Mouse (Mus musculus): ENCODE results near the gene Celsr3. TPM values are rescaled to one million over a fixed set of nuclear protein-coding genes. Genes with fewer than 3 reads are reported as not detected.

Celsr3 gene
- polyA plus RNA-seq, 1 experiment from 2014 or later = 10.7 TPM

- WGBS = under 1% methylated on average over 28 of the region's 28 CpGs
- Histone ChIP-seq H3K4me1 (ENCODE audit: control insufficient read depth, insufficient read depth, low read length) (peaks cover 9% of the 10 kb centered on the region), H3K4me3 (ENCODE audit: low read depth, low read length) (peak overlapping the region; percentile 72), H3K27ac (ENCODE audit: low read depth, low read length) (peak overlapping the region; percentile 76), H3K27me3 (replicated peaks; ENCODE audit: control insufficient read depth, insufficient read depth, low read length) (no peaks in the 10 kb centered on the region), H3K36me3 (ENCODE audit: control insufficient read depth, insufficient read depth, low read length) (peaks cover 29% of the 10 kb centered on the region), H3K9ac (ENCODE audit: low read length) (peak overlapping the region; percentile 74), H3K9me3 (replicated peaks; ENCODE audit: control insufficient read depth, low read length) (no peaks in the 10 kb centered on the region), H3K4me2 (ENCODE audit: low read length) (peak overlapping the region; percentile 89)
- peak; percentile 90 for ATAC-seq
- peak; percentile 93 for DNase-seq (ENCODE audit: low spot score)
Measured at GRCm38 (mm10) chr9:108854241-108854696, 28.1 kb downstream of the Celsr3 start.

- Histone ChIP-seq H3K4me3 (ENCODE audit: low read depth, low read length) (no peak overlapping the region), H3K4me1 (ENCODE audit: control insufficient read depth, insufficient read depth, low read length) (peaks cover 9% of the 10 kb centered on the region), H3K9ac (ENCODE audit: low read length) (no peak overlapping the region; the same call in 1 of the 2 replicates), H3K27me3 (replicated peaks; ENCODE audit: control insufficient read depth, insufficient read depth, low read length) (no peaks in the 10 kb centered on the region), H3K27ac (ENCODE audit: low read depth, low read length) (no peak overlapping the region), H3K9me3 (replicated peaks; ENCODE audit: control insufficient read depth, low read length) (no peaks in the 10 kb centered on the region), H3K36me3 (ENCODE audit: control insufficient read depth, insufficient read depth, low read length) (peaks cover 24% of the 10 kb centered on the region; the same call in 1 of the 2 replicates), H3K4me2 (ENCODE audit: low read length) (peak overlapping the region; percentile 89; the same call in 1 of the 2 replicates)
- 61% methylated on average over 5 of the region's 5 CpGs for WGBS
- DNase-seq (ENCODE audit: low spot score) (no peak), ATAC-seq (no peak)
Measured at GRCm38 (mm10) chr9:108855335-108855734, 29.2 kb downstream of the Celsr3 start.

GRCm38 (mm10) chr9:108858792-108859527 lies 32.8 kb downstream of the Celsr3 start:
- Histone ChIP-seq H3K4me3 (ENCODE audit: low read depth, low read length) (no peak overlapping the region), H3K27ac (ENCODE audit: low read depth, low read length) (no peak overlapping the region), H3K36me3 (ENCODE audit: control insufficient read depth, insufficient read depth, low read length) (peaks cover 28% of the 10 kb centered on the region), H3K4me2 (ENCODE audit: low read length) (no peak overlapping the region), H3K9me3 (replicated peaks; ENCODE audit: control insufficient read depth, low read length) (no peaks in the 10 kb centered on the region), H3K27me3 (replicated peaks; ENCODE audit: control insufficient read depth, insufficient read depth, low read length) (no peaks in the 10 kb centered on the region), H3K4me1 (ENCODE audit: control insufficient read depth, insufficient read depth, low read length) (peaks cover 6% of the 10 kb centered on the region), H3K9ac (ENCODE audit: low read length) (no peak overlapping the region)
- 77% methylated on average over 8 of the region's 8 CpGs for WGBS
- ATAC-seq = no peak
- no peak for DNase-seq (ENCODE audit: low spot score)

Small RNA genes within 50 kb of the gene (microRNA-seq; reads per million reads assigned to microRNA genes)
- not detected for gene Gm23156

Other genes starting within 250 kb of the Celsr3 start
- gene Wdr6, start 247.6 kb upstream of the Celsr3 start, polyA plus RNA-seq (2014; fragmentation: Nextera tagmentation; extraction: Ambion mirVana) = 162 and 187 TPM in 2 replicates
- gene P4htm, start 228.7 kb upstream of the Celsr3 start, polyA plus RNA-seq (2014; fragmentation: Nextera tagmentation; extraction: Ambion mirVana) = 14.5 and 18.1 TPM in 2 replicates
- 37.5 and 42.4 TPM in 2 replicates for gene Arih2, start 176.9 kb upstream of the Celsr3 start, polyA plus RNA-seq (2014; fragmentation: Nextera tagmentation; extraction: Ambion mirVana)
- gene Slc25a20, start 164.2 kb upstream of the Celsr3 start, polyA plus RNA-seq (2014; fragmentation: Nextera tagmentation; extraction: Ambion mirVana) = 23.5 and 24.8 TPM in 2 replicates
- 32.4 and 39.1 TPM in 2 replicates for gene Prkar2a, start 137.0 kb upstream of the Celsr3 start, polyA plus RNA-seq (2014; fragmentation: Nextera tagmentation; extraction: Ambion mirVana)
- gene Ip6k2, start 42.5 kb upstream of the Celsr3 start, polyA plus RNA-seq (2014; fragmentation: Nextera tagmentation; extraction: Ambion mirVana) = 217 and 221 TPM in 2 replicates
- gene Nckipsd, start 18.0 kb upstream of the Celsr3 start, polyA plus RNA-seq (2014; fragmentation: Nextera tagmentation; extraction: Ambion mirVana) = 13.6 and 19.2 TPM in 2 replicates
- 10.6 and 14.7 TPM in 2 replicates for gene Slc26a6, start 27.0 kb downstream of the Celsr3 start, polyA plus RNA-seq (2014; fragmentation: Nextera tagmentation; extraction: Ambion mirVana)
- not detected in 2 replicates for gene Tmem89, start 88.3 kb downstream of the Celsr3 start, polyA plus RNA-seq (2014; fragmentation: Nextera tagmentation; extraction: Ambion mirVana)
- gene Uqcrc1, start 110.3 kb downstream of the Celsr3 start, polyA plus RNA-seq (2014; fragmentation: Nextera tagmentation; extraction: Ambion mirVana) = 453 TPM in 2 replicates
- gene Col7a1, start 127.3 kb downstream of the Celsr3 start, polyA plus RNA-seq (2014; fragmentation: Nextera tagmentation; extraction: Ambion mirVana) = 1.1 and 1.2 TPM in 2 replicates
- 0.15 and 0.25 TPM in 2 replicates for gene Ucn2, start 159.7 kb downstream of the Celsr3 start, polyA plus RNA-seq (2014; fragmentation: Nextera tagmentation; extraction: Ambion mirVana)
- 16.0 and 20.8 TPM in 2 replicates for gene Pfkfb4, start 165.5 kb downstream of the Celsr3 start, polyA plus RNA-seq (2014; fragmentation: Nextera tagmentation; extraction: Ambion mirVana)
- 40.8 and 48.9 TPM in 2 replicates for gene Shisa5, start 212.2 kb downstream of the Celsr3 start, polyA plus RNA-seq (2014; fragmentation: Nextera tagmentation; extraction: Ambion mirVana)
- 11.1 and 11.9 TPM in 2 replicates for gene Trex1, start 233.4 kb downstream of the Celsr3 start, polyA plus RNA-seq (2014; fragmentation: Nextera tagmentation; extraction: Ambion mirVana)
- gene Atrip, start 247.8 kb downstream of the Celsr3 start, polyA plus RNA-seq (2014; fragmentation: Nextera tagmentation; extraction: Ambion mirVana) = 27.3 and 29.6 TPM in 2 replicates